Mouse (Mus musculus): ENCODE measurements around the gene Srpk2. TPM values are rescaled to one million over a fixed set of nuclear protein-coding genes. Genes with fewer than 3 reads are reported as not detected.
A peak's percentile ranks its signal among the peaks of the same experiment; 100 is the strongest.
"Not testable (repeated sequence)": the region's sequence is repeated elsewhere in the genome, so short reads cannot be mapped to it uniquely, and the experiment has no call there.

Srpk2 gene
- 100 to 1,000 TPM; 139 to 157 TPM for total RNA-seq (2021)
- long read RNA-seq, experiment 1, full-length matches to known transcripts: 11 of 52 reads
- long read RNA-seq, experiment 1, partial matches to known transcripts: 12 of 52 reads
- long read RNA-seq, experiment 1, other reads (novel, unspliced or antisense): 29 of 52 reads
- long read RNA-seq, experiment 2, full-length matches to known transcripts: 13 of 81 reads
- long read RNA-seq, experiment 2, partial matches to known transcripts: 16 of 81 reads
- long read RNA-seq, experiment 2, other reads (novel, unspliced or antisense): 52 of 81 reads

DNA sequence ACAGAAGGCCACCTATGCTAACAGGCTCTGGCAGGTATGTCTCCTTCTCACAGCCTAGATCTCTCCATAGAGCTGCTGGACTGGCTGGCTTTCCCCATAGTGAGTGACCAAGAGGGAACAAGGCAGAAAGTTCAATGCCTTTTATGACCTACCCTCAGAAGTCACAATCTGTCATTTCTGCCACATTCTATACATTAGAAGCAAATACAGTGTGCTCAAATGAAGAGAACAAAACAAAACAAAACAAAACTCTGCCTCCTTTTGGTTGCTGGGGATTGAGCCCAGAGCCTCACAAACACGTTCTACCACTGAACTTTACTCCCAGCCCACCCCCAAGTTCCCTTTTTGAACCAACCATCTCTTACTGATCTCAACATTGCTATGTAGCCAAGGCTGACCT, at the start of gene Srpk2:
Gene Srpk2, minus strand, starts transcription at position 101 of the 400 bp plus-strand sequence.
- no peak for DNase-seq (ENCODE audit: low spot score in 2 of 2)

DNA sequence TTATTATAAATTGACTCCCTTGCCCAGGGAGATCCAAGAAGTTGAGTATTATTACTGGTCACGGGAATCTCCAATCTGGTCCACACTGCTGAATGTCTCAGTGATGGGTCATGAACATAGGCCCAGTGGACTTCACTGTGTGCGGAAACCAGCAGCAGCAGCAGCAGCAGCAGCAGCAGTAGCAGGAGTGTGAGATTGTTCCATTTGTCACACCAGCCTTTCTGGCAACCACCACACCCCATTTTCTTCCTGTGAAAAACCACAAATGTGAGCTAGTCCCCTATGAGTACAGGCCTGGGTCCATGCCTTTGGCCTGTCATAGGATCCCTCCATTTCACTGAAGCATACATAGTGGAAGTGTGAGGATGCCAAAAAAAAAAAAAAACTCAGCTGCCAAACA, 37.5 kb upstream of the Srpk2 start:
- no peak for DNase-seq (ENCODE audit: low spot score in 2 of 2)

DNA sequence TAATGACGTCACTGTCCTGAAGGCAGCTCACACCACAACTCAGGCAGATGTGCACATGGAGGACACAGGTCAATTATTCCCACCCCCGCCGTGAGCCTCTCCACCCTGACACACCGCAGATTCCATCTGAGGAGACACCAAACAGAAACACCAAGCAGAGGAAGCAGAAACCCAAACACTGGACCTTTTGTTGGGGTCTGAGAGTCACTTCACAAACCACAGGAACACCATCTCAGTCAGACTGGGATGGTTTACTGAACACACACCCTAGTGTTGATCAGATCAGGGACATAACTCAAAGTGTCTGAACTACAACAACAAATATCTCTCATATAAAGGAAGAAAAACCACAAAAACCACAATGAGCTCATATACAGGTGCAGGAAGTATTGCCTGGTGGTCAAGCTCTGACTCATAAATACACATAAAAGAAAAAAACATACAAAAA, 34.5 kb upstream of the Srpk2 start:
- DNase-seq (ENCODE audit: low spot score in 2 of 2): no peak

DNA sequence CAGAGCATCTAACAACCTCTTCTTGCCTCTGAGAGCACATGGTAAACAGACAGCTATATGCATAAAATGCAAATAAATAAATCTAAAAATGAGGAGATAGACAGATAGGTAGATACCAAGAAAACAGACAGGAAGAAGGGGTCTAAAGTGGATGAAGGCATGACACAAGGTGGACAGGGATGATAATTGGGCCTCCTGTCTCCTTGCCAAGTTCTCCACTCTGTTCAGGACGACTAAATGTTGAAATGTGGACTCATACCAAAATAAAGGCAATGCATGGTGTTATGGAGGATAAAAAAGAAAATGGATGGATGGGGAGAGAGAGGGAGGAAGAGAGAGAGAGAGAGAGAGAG, 33.7 kb upstream of the Srpk2 start:
- DNase-seq (ENCODE audit: low spot score in 2 of 2): no peak

DNA sequence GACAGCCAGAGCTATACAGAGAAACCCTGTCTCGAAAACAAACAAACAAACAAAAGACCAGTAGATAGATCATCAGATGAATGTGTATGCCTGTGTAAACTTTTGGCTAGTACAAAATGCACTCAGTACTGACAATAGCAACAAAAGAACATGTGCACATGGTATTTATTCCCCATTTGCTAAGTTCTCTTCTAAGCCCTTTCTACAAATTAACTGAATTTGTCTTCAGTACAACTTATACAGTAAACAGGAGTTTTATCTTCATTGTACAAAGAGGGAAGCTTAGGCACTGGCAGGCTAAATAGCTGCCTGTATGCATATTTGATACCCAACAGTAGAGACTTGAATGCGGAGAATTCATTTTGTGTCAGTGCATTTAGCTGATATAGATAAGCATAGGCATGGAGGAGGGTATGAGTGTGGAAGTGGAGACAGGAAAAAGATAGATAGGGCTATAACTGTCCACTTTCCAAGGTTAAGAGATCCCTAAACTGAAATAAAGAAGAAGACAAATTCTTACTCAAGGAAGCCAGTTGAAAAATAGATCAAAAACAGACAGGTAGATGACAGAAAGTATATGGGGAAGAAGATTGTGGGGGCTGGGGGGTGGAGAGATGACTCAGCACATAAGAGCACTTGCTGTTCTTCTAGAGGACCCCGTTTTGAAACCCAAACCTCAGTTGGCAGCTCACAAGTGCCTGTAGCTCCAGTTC, 33.2 kb upstream of the Srpk2 start:
- DNase-seq (ENCODE audit: low spot score in 2 of 2): no peak

DNA sequence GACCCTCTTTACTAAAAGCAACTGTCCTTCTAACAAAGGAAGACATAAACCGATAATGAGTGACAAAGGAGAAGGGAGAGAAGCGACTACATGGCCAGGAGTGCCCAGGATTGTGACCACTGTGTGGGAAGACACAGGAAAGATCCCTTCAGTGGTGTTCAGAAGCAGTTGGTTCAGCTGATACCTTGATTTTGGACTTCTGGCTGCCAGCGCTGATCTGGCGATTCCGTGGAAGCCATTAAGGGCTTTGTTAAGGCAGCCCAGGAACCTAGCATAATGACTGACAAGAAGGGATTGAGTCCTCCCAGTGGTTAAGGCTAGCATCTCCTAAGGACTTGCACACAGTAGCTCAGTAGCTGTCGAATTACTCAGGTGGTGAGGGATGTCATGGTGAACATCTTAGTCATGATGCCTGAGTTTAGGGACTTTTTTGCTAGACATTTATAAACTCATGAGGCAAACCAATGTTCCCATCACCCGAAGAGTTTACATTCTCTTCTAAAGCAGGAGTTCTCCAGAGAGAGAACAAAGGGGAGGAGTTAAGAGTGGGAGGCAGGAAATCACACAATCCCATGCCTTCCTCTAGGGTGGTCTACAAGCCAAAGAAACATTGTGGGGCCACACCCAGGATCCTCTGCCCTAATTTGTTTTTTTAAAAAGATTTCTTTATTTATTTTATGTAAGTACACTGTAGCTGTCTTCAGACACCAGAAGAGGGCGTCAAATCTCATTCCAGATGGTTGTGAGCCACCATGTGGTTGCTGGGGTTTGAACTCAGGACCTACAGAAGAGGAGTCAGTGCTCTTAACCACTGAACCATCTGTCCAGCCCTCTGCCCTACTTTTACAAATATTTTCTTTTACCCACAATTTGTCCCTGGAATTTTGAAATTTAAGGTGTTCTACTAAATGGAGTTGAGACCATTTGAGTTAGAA, 29.3 kb upstream of the Srpk2 start:
- no peak for DNase-seq (ENCODE audit: low spot score in 2 of 2)

DNA sequence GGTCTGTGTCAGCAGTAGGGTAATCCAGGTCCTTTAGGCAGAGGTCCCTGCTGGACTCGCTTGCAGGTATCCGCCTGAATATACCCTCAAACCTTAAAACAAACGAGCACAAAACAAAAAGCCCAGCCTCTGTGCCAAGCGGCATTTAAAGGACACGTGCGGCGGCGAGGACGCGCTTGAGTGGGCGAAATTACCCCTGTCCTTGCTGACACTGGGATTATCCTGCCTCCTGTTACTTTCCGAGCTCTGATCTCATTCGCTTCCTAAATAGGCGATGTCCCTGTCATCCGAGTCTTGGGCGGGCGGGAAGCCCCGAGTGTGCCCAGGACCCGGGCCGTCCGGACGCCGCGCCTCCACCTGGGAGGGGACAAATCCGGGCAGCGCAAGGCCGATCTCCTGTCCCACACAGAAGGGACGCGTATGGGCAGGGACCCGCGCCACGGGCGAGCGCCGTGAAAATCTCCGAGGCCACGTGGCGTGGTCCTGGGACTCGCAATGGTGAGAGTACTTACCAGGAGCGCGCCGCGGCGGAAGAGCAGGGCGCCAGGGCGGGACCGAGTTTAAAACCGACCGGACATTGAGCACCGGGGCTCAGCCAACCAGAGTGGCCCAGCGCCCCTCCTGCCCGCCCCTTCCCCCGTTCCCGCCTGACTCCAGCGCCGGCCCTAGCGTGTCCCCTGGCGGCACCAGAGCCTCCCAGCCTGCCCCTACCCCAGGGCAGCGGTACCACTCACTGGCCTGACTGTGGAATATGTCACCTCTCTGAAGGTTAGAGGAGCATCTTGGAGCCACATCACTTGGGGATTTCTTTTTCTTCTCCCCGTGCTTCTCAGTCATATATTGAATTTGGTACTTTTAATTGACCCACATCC, 27.9 kb upstream of the Srpk2 start:
- DNase-seq (ENCODE audit: low spot score in 2 of 2): peak; percentile 63

DNA sequence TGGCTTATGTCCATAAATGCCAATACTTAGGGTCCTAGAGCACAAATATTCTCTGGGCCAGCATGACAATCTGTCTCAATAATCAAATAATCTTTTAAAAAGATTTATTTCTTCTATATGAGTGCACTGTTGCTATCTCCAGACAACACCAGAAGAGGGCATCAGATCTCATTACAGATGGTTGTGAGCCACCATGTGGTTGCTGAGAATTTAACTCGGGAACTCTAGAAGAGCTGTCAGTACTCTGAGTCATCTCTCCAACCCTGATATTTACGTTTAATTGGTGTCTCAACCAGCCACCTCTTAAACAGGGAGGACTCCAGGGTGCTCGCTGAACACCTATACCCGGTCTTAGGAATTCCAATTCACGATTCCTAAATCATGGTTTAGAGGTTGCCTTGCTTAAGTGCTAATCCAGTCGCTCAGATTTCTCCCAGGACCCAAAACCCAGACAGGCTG, 27.3 kb upstream of the Srpk2 start:
- DNase-seq (ENCODE audit: low spot score in 2 of 2): peak; percentile 20 to 64

DNA sequence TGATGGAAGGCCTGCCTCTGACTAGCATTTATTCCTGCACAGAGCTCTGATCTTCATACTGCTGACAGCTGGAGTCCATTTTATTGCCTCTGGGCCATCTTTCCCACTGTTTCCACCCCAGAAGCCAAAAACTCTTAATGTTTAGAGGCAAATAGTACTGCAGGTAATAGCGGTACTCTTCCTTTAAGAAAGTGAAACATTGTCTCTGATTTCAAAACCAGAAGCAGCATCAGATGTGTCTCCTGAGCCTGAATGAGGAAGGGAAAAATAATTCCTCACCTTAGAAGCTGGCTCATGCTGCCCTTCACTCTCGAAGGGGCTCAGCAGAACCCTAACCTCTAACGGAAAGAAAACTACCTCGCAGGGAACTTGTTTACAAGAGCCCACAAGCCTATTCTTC, 26.8 kb upstream of the Srpk2 start:
- DNase-seq (ENCODE audit: low spot score in 2 of 2): no peak

DNA sequence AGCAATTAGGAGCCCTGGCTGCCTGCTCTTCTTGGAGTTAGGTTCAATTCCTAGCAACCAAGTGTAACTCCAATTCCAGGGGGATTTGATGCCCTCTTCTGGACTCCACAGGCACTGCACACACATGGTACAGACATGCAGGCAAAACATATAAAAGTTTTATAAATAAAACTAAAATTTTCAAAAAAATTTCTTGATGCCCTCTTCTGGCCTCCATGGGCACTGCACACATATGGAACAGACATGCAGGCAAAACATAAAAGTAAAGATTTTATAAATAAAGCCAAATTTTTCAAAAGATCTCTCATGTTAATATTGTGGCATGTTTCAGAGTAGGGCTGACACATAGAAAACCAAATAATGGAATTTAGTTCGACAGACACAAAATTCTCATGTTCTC, 25.2 kb upstream of the Srpk2 start:
- no peak for DNase-seq (ENCODE audit: low spot score in 2 of 2)

DNA sequence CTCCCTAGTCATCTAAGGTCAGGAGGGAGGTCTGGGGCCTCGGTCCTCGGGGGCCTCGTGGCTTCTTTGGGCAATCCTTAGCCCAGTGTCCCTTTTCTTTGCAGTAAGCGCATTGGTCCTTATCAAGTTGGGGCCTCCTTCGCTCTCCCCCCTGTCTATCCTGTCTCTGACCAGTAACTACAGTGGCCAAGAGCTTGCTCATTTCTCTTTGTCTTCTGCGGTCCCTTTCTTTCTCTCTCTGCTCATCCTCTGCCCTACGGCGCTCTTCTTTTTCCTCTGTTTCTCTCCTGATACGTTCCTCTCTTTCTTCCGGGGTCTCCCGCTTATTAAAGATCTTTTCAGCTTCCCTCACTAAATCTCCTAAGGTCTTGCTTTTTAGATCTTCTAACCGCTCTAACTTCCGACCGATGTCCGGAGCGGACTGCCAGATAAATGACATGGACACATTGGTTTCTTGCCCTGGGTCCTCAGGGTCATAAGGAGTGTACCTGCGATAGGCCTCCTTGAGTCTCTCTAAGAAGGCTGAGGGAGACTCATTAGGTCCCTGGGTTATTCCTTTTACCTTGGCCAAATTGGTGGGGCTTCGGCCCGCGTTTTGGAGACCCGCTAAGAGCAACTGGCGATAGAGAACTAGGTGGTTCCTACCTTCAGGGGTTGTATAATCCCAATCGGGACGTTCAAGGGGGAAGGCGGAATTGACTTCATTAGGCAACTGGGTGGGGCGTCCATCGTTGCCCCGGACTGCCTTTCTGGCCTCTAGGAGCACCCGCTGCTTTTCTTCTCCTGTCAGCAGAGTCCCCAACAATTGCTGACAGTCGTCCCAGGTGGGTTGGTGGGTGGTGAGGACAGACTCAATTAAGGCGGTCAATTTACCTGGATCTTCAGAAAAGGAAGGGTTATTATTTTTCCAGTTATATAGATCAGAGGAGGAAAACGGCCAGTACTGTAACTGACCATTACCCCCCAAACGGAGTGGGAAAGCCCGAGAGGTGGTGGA, 22.5 kb upstream of the Srpk2 start:
- DNase-seq (ENCODE audit: low spot score in 2 of 2): not testable (repeated sequence)

DNA sequence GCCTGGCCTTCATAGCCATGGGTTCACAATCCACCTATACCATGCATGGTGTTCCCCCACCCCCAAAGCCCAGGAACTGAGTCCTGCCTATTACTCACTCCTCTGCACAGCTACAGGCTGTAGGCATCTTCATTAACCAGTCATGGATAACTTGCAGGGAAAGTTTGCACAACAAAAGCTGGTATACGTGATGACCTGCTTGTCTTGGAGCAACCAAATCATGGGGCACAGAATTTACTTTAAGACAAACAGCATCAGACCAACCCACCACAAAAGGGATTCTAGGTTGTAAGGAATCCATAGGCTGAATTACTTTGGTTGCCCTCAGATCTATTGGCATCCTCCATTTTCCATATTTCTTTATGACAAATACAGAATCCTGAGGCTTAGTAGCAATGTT, 13.0 kb upstream of the Srpk2 start:
- DNase-seq (ENCODE audit: low spot score in 2 of 2): no peak

DNA sequence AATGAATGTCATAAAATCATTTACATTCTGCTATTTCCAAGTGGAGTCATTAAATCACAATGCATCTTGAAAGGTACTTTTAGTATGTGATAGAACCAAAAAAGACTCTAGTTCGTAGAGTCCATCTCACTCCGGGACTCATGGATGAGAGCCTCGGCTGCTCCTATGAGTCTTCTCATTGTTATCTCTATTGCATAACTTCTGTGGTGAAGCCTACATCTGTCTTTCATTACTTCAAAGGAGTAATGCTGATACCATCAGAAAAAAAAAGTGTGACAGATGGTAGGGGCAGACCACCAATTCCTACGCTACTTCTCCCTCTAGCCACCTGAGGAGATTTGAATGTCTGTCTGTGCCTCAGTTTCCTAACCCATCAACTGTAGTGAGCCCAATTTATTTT, 986 bp downstream of the Srpk2 start:
- DNase-seq (ENCODE audit: low spot score in 2 of 2): no peak

DNA sequence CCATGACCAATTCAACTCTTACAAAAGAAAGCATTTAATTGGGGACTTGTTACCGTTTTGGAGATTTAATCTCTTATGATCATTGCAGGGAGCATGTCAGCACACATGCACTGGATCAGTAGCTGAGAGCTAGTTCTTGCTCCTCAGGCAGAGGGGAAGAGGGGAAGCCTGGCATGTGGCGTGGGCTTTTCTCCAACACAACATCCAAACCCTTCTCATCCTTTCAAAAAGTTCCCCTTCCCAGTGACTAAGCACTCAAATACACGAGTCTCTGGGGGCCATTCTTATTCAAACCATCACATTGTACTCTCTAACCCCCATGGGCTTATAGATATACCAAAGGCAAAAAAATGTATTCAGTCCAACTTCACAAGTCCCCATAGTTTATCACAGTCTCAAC, 5.4 kb downstream of the Srpk2 start:
- no peak for DNase-seq (ENCODE audit: low spot score in 2 of 2)

DNA sequence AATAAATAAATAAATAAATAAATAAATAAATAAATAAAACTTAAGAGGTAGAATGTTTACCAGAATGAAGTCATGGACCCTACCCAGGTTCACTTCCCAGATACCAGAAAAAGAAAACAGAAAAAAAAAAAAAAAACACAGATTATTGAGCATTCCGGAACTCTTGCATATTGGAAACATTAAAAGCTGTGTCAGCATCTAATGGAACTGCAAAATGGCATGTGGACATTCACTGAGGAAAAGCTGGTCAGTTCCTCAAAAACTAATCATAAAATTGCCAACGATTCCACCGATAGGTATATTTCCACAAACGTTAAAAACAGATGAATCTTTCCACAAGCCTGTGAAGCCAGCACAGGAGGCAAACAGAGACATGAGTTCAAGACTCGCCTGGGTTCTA, 6.5 kb downstream of the Srpk2 start:
- no peak for DNase-seq (ENCODE audit: low spot score in 2 of 2)

DNA sequence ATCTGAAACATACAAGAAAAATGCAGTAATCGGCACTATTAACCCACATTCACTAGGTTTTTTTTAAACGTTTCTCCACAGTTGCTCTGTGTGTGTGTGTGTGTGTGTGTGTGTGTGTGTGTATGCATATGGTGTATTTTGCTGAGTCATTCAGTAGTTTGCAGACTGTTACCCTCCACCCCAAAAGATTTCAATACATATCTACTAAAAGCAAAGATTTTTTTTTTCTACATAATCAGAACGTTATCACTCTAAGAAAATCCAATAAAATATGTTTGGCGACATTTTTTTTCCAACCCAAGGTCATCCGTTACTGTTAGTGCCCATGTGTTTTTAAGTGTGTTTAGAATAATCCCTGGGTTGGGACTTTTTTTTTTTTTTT, 7.4 kb downstream of the Srpk2 start:
- no peak for DNase-seq (ENCODE audit: low spot score in 2 of 2)

DNA sequence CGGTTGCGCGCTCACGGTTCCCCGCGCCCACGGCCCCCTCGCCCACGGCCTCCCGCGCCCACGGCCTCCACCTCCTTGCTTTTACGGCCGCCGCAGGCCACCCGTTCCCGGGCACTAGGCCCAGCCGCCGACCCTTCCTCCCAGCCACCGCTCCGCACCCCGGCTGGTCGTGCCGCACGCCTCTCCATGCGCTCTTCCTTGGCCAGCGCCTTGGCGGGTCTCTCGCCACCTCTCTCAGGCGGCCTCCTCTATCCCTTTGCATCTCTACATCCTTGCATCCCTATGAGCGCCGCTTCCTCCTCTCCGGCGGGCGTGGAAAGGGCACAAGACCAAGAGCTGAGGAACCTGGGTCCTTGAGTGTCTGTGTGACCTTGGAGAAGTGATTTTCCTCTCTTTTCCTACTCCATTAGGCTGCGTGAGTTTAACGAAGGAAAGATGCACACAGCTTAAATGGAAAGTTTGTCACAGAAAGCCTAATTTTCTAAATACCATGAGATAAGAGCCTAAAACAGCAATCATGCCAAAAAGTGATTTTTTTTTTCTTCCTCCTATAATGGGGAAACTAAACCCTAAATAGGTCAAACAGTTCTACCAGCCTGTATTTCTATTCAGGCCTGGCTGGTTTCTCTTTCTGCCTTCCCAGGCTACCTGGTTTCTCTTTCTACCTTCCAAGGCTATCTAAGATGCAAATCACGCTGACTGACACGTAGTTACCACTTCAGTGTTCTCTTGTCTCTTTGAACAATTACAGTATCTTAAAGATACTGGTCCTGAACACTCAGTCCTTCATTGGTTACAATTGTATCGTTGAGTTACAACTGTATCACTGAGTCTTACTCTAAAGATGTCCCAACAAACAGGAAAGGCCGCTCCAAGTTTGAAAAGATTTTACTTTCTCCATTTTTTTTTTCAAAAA, 8.0 kb downstream of the Srpk2 start:
- DNase-seq (ENCODE audit: low spot score in 2 of 2): peak; percentile 17 to 53

DNA sequence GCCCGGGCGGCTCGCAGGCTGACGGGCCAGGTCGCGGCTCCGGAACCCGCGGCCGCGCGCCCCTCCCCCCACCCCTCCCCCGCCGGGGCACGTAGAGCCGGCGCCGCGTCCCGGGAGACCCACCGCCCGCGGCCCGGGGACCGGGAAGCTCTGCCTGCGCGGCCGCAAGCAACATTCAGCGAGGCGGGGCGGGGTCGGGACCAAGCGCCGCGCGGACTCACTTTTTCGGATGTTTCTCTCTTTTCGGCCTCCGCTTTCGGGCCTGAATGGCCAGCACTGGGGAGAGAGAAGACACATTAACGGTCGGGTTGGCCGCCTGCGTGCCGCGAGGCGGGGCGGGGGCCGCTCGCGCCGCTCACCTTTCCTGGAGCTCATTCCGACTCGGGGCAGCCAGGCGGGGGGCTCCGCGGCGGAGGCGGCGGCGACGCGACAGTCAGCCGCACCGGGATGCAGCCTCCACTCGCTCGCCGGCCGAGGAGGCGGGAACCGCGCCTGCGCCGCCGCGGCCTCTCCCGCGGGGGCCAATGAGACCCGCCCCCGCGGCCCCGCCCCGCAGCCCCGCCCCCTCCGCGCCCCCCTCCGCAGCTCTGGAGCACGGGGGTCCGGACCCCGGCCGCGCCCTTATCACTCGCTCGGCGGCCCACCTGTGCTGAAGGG, 8.8 kb downstream of the Srpk2 start:
- peak; percentile 65 to 69 for DNase-seq (ENCODE audit: low spot score in 2 of 2)

All from layer of hippocampus, postnatal 14 days (tissue).